Comparison of ENCODE assay signal across 8 mouse cellular contexts in the genomic region with DNA sequence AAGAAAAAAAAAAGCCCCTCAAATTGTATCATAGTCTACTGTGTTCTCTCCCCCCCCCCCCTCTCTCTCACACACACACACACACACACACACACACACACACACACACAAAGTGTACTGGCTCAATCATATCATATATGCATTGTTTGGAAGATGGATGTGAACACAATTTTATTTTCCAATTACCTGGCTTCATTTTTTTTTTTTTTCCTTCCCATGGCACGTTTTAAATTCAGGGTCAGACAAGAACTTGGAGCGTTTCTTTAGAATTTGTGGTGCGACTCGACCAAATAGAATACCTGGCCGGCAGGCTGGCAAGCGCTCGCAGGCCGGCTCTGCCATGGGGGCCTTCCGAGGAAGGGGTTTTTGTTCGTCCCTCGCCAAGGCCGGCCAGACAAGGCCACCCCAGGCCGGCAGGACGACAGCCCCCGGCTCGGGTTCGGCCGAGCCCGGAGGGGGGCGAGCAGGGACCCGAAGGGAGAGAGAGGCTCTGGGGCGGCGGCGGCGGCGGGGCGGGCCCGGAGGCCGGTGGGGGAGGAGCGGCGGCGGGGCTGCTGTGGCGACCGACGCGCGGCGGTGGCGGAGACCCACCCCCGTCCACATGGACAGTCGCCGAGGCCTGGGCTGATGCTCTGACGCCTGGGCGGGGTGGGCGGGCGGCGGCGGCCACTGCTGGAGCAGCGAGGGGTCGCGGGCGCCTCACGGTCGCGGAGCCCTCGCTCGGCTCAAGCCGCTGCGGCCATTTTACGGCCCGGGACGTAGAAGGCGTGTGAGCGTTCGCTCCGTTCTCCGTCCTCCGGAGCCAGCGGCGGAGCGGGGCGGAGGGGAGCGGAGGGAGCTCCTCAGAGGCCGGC. TPM values are rescaled to one million over a fixed set of nuclear protein-coding genes. Genes with fewer than 3 reads are reported as not detected.
DNase-seq lines count a peak whose midpoint lies in the region; ATAC-seq and TF ChIP-seq lines count a peak whose summit lies in the region.

A gene (plus strand): TSS at position 537 of the 854 bp plus-strand sequence.

- intact Hi-C loops in left cerebral cortex, adult 2 months (cut with DNase I): no loop called here

- H3K4me1 ChIP-seq in hindbrain, embryonic 13.5 days (replicated peaks): peaks cover 26% of the 10 kb centered on the region

- no peaks in the 10 kb centered on the region for H3K36me3 ChIP-seq in hindbrain, embryonic 13.5 days
- H3K36me3 ChIP-seq in macrophage (ENCODE audit: inconsistent target): no peaks in the 10 kb centered on the region

- peak within 1 kb of the TSS; percentile 64 for H3K4me2 ChIP-seq in hindbrain, embryonic 13.5 days

- no peaks in the 10 kb centered on the region for H3K9me3 ChIP-seq in hindbrain, embryonic 13.5 days

- peak; percentile 54 for DNase-seq in T-cell, adult 2 months (ENCODE audit: low spot score)
- DNase-seq in cerebellum, postnatal 10 days: peak; percentile 88 to 92
- peak; percentile 50 to 65 for DNase-seq in frontal cortex, postnatal 36 days (ENCODE audit: low spot score in 2 of 2)
- DNase-seq in left cerebral cortex, adult 2 months (ENCODE audit: extremely low spot score in 1 of 2, low spot score in 2 of 2): peak in 1 of 2 experiments; percentile 70
- peak; percentile 81 to 82 for DNase-seq in right cerebral cortex, postnatal 10 days (ENCODE audit: low spot score in 2 of 2)
- DNase-seq in urinary bladder, postnatal 14 days (ENCODE audit: low spot score): peak; percentile 72

- peaks cover 38% of the 10 kb centered on the region for H3K79me2 ChIP-seq in macrophage (ENCODE audit: inconsistent target)

- peak within 1 kb of the TSS; percentile 100 for H3K27ac ChIP-seq in hindbrain, embryonic 13.5 days
- H3K27ac ChIP-seq in left cerebral cortex, adult 2 months: peak within 1 kb of the TSS; percentile 97
- peak within 1 kb of the TSS; percentile 35 for H3K27ac ChIP-seq in macrophage

- WGBS in hindbrain, embryonic 13.5 days: under 1% methylated on average over 35 of the region's 74 CpGs
- WGBS in macrophage (ENCODE audit: missing documents): 2% methylated on average over 48 of the region's 74 CpGs

- peak; percentile 93 for ATAC-seq in hindbrain, embryonic 13.5 days (ENCODE audit: low FRiP score)

- TF ChIP-seq CTCF in left cerebral cortex, adult 2 months (IDR thresholded peaks at IDR 0.05): no peak

- H3K4me3 ChIP-seq in hindbrain, embryonic 13.5 days: peak within 1 kb of the TSS; percentile 89
- H3K4me3 ChIP-seq in left cerebral cortex, adult 2 months: peak within 1 kb of the TSS; percentile 90
- H3K4me3 ChIP-seq in macrophage (ENCODE audit: inconsistent target): peak within 1 kb of the TSS; percentile 84

- H3K27me3 ChIP-seq in hindbrain, embryonic 13.5 days: no peaks in the 10 kb centered on the region

- peak within 1 kb of the TSS; percentile 100 for H3K9ac ChIP-seq in hindbrain, embryonic 13.5 days

RNA-seq across cellular contexts. Expression of the gene that starts here (rescaled TPM):
- 53.3 and 58.4 TPM in 2 replicates for polyA plus RNA-seq in hindbrain, embryonic 13.5 days (2015; fragmentation: Nextera tagmentation; extraction: Ambion mirVana)
- total RNA-seq in left cerebral cortex, adult 2 months (2021): 100 to 1,000 TPM in 1 of 2 experiments, 10 to 100 TPM in 1; 96.1 to 104 TPM
- 100 to 1,000 TPM in 22 of 26 experiments, 10 to 100 TPM in 4; 58.1 to 442 (median 134) TPM for total RNA-seq in macrophage (2018; cell fraction: chromatin; rRNA removed)
- 10 to 100 TPM; 37.4 to 74.5 (median 47.9) TPM for total RNA-seq in macrophage (2018; cell fraction: cytosol; rRNA removed)
- 100 to 1,000 TPM in 13 of 26 experiments, 10 to 100 TPM in 13; 38.6 to 164 (median 100.0) TPM for total RNA-seq in macrophage (2018; cell fraction: nucleus; rRNA removed)
- 28.9 to 43.1 TPM (median 42.1 TPM) in 3 replicates for polyA plus RNA-seq in macrophage (2018)

Comparison
In these comparisons a context has a peak if more than half of its experiments do, and no peak if none do; other contexts are left out.
1. H3K27ac ChIP-seq: peak in every context shown above with its lines; median percentile 100 in hindbrain, embryonic 13.5 days; 97 in left cerebral cortex, adult 2 months; 35 in macrophage.